Mouse (Mus musculus): Measurements from ENCODE around the gene Magi2.

Magi2 gene

DNA sequence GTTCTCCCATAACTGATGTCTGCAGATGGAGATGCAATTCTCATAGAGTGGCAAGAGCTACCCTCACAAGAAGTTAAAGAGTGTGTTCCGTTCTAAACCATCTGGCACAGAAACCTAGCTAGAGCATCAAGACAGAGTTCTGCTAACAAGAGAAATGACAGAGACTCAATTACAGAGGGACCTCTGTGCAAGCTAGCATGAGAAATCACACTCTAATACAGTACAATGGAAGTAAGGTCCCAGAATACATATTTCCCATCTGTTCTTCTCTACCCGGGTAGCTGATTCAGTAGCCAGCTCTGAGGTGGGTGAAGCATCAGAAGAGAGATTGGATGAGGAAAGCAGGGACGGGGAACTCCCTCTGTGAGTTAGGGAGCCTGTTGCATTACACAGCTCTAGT is 1351.8 kb downstream of the Magi2 start:
- no peak for DNase-seq (ENCODE audit: low read depth in 2 of 2, low spot score in 2 of 2)

DNA sequence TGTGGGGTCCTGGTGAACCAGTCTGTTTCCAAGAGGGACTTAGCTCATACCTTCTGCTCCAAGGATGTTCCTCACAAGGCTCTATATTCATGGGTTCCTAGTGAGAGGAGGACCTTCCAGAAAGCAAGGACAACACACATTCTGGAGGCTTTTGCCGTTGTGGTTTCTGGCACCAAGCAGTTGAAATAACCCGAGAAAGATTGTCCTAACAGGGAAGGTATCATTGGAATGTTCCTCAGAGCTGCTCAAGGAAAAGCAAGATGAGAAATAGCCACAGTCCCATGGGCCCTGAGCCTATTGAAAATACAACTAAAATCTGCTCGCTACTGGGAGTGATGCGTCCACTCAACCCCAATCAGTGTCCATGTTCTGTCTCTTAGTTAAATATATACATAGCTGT is 1353.8 kb downstream of the Magi2 start:
- DNase-seq (ENCODE audit: low read depth in 2 of 2, low spot score in 2 of 2): no peak

DNA sequence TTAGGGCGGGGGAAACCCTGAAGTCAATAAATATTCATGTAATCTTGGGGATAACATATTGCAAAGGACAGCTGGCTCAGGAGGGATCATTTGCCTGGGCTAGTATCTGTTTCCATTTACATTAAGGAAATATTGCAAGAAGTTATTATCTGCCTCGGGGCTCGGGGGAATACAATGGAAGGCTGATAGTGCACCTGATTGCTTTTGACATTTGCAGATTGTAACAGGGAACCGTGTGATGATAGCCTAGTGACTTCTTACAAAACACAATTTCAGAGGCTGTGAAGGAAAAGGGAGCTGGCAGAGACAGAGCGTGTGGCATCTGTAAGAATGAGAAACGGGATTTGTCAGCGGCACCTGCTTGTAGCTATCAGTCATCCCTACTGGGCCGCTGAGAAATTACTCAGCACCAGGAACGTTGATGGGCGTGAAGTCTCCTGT is 1356.2 kb downstream of the Magi2 start:
- no peak for DNase-seq (ENCODE audit: low read depth in 2 of 2, low spot score in 2 of 2)

DNA sequence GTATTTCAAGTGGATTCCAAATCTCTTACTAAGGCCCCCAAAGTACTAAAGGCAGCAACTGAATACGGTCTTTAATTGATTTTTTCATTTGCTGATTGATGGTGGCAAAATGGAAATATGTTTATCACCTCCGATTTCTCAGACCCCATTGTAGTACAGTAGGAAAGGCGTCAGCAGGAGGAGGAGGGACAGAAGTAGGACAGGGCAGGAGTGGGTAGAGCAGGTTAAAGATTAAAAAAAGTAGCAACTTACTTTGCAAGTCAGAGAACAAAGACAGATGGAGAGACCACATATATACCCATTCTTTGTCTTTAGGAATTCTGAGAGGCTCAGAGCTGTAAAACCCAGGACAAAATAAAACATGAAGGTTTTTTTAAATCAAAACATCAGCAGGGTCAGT is 1356.8 kb downstream of the Magi2 start:
- no peak for DNase-seq (ENCODE audit: low read depth in 2 of 2, low spot score in 2 of 2)

DNA sequence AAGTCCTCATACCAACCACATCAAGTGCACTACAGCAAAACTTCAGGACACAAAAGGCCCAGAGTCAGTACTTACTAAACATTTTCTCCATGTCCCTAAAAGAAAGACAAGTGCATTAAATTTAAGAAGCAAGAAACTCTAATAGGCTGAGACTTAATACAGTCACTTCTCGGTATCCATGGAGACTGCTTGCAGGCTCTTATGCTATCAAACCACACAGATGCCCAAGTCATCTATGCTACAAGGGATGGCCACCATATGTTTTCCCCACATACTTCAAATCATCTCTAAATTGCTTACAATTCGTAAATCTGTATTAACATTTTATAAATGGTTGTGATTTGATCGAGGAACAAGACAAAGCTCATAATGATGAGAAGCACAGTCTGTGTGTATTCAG is 1357.9 kb downstream of the Magi2 start:
- no peak for DNase-seq (ENCODE audit: low read depth in 2 of 2, low spot score in 2 of 2)

DNA sequence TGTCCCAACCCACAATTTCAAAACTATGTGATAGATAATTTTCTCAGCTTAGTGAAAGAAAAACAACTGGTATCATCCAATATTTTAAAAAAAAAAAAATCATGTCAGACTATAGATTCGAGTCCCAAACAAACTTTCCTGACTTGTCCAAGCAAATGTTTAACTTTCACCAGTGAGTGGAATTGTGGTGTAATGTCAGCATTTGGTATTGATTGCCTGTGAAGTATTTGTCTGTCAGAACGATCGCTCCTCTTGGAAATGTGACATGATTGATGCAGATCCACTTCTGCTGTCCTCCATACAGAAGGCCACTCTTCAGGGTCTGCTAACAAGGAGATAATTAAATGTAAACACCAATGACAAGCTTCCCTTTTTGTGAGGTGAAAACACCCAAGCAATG is 1362.9 kb downstream of the Magi2 start:
- no peak for DNase-seq (ENCODE audit: low read depth in 2 of 2, low spot score in 2 of 2)

DNA sequence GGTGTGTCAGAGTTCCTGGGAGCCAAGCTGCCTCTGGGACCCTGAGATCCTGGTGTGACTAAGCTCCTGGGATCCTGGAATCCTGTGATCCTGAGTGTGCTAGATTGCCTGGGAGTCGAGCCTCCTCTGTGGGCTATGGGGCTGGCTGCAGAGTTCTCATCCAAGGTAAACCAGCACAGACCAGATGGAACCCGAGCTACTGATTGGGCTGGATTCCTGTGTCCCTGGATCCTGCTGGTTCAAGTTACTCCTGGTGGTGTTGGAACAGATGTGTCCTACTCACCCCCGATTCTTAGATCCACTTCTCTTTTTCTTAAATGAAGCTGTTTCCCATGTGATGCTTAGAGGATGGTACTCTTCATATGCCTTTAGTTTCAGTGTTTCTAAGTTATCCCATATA is 1371.4 kb downstream of the Magi2 start:
- no peak for DNase-seq (ENCODE audit: low read depth in 2 of 2, low spot score in 2 of 2)

DNA sequence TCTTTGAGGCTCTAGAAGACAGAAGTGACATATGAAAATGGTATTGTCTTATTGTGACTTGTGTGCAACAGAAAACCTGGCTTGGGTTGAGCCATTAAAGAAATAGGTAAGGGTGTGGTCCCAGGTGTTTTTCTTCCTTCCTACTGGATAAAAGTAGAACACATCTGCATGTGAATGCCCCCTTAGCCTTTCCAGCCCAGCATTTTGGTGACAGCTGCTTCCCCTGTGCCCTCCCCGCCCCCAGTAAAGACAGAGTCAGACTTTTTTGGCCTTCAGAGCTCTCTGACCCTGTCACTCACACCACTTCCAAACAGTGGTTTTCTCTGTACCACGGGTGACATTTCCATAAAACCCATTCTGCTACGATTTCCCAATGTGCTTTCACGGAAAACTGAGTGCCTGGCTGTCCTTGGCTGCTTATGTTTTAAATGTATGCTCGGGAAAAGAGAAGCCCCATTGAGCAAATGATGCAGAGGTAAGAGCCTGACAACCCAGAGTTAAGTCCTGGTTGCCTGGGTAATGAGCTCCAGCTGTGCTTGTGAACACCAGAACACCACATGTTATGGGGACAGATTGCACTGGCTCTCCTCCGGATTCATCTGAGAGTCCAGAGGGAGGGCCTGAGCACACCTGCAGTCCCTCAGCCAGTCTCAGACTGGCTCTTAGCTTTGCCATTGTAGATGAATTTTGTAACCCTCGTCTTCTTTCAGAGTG is 1377.1 kb downstream of the Magi2 start:
- DNase-seq (ENCODE audit: low read depth in 2 of 2, low spot score in 2 of 2): no peak

DNA sequence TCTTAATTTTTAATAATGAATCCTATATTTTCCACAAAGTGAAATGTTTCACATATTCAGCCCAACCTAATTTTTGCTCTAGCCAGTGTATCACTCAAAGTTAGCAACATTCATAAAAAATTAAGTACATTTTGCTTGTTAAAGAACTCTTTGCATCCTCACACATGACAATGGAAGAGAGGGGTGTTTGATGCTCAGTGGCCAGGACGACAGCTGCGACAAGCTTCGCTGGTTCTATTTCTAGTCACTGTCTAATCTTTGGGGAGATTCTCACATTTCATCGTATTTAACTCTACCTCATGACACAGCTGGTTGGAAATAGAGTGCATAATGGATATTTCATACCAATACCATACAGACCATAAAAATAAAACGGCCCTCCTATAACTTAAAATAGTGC is 1379.7 kb downstream of the Magi2 start:
- DNase-seq (ENCODE audit: low read depth in 2 of 2, low spot score in 2 of 2): no peak

DNA sequence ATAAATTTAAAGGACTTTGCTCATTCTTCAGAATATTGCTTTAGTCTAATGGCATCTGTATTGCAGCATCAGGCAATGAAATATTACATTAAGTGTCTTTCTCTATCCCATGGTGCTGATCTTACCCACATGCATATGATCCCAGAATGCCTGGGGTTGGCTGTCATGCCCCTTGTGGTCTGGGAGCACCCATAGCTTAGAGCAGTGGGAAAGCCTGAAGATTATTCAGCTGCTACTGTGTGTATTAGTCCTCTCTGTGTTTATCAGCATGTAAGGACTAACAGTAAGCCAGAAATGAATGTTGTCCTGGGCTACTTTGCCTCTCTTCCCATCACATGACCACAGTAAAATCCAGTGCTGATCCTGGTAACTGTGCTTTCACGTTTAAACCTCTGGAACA is 1380.7 kb downstream of the Magi2 start:
- DNase-seq (ENCODE audit: low read depth in 2 of 2, low spot score in 2 of 2): no peak

DNA sequence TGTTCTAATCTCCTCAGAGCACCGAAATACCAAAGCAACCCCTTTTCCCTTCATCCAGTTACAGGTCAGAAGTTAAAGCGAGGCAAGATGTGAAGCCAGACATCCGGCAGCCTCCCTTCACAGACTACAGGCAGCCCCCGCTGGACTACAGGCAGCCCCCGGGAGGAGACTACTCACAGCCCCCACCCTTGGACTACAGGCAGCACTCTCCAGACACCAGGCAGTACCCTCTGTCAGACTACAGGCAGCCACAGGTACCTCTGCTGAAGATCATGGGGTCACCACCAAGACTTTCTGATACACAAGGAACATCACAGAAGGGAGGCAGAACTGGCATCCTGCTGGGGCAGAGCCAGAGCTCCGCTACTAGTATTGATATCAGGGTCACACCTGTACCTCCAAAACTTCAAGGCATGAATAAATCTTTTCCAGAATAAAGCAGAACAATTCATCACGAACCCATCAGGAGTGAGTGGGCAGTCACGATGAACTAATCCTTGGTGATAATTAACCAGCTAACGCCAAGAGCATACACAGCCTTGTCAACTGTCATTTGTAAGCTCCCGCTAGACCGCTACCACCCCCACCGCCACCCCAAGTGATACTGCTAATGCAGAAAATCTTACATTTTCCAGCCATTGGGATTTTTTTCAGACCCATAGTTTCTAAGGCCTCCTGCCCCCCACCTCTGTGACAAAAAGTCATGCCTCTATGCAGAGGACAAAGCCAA is 1382.5 kb downstream of the Magi2 start:
- no peak for DNase-seq (ENCODE audit: low read depth in 2 of 2, low spot score in 2 of 2)

DNA sequence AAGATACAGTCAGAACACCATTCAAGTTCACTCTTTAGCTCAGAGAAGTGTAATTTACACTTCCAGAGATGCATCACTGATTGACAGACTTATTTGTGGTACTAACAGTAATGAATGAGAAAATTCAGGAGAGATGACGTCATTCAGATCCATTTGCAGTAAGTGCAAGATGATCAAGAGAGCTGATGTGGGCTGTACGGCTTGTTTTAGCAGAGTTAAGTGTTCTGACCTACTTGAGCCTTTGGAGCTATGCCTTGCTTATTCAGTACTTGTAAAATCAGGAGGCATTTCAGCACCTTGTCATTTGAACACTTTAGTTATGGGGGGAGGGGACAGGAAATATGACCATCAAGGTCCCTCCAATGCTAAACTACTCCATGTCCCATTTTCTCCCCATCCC is 1383.8 kb downstream of the Magi2 start:
- no peak for DNase-seq (ENCODE audit: low read depth in 2 of 2, low spot score in 2 of 2)

DNA sequence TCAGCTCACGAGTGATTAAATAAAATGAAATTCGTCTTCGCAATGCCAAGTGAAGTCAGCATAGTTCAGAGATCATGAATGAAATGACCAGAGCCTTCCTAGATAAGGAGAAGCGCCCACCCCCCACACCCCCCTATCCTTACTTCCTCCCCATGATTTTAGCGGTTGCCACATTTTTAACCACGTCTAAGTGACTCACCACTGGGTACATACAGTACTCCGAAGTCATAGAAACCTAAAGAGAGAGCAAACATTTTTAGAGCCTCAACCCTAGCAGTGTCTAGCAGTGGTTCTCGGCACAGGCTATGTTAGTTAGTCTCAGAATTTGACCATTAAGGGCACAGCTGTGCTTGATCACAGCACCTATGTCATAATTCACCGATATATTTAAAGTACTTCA is 1385.8 kb downstream of the Magi2 start:
- DNase-seq (ENCODE audit: low read depth in 2 of 2, low spot score in 2 of 2): no peak

DNA sequence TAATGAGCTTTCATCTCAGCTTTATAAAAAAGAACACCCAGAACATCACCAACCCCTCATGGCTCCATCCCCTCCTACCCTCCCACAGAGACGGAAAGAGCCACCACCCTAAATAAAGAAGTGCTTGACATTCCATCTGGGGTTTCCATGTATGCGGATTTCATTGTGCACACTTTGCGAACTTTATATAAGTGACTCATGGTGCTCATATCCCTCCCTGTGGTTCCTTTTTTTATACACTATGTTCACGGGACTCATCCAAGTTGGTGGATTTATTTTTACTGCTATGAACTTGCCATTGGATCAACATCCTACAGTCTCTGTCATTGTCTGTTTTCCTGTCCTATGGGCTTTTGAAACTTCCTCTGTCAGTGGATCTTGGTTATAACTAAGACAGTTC is 1388.1 kb downstream of the Magi2 start:
- no peak for DNase-seq (ENCODE audit: low read depth in 2 of 2, low spot score in 2 of 2)

DNA sequence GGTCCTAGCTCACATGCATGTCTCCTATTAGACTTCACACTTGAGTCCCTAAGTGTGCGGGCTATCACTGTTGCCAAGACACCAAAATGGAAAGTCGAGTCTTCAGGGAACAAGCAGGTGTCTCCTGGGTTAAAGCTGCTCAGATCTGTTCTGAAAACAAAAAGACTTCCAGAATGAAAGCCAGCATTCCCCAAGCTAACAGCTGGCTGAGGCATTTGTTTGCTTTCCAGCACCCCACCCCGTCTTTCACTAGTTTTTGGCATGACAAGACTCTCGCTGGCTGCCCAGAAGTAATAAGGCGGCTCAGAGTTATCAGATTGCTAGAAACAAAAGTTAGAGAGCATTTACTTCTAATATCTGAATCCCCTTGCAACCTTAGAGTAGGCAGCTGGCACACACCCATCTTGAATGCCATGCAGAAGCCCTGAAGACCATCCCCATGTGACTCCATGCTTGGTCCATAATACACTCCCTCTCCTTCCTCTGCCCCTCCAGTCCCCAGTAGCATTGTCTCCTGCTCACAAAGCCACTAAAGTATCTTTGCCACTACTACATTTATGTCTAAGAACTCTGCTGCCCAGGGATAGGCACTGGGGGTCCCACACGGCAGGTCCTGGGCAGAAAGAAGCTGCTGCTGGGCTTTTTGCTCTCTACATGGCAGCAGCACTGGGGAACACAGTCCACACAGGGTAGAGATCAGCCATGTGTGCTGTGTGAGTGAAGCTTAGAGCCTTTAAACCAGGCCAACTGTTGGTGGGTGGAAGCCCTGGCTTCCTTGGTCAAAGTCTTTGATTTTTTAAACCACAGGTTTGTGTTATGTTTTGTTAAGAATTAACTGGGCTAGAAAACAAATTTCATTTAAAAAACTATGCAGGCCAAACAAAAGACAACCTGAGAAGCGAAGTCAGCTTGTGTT is 1394.0 kb downstream of the Magi2 start:
- DNase-seq (ENCODE audit: low read depth in 2 of 2, low spot score in 2 of 2): no peak

DNA sequence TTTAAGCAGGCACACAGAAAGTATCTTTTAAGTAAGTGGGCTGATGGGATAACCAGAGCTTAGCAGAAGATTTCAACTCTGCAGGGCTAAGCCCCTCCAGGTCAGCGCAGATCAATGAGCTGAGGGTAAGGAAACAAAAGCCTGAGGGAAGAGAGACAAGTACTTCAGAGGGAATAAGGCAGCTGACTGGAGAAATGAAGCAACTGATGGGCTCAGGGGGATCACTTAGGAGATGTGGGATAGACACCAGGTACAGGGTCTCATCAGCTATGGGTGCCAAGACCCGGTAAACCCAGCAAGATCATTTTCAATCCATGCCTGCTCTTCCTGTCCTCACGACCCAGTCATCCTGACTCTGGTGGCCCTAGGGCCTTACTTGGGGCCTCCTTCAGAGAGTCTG is 1395.6 kb downstream of the Magi2 start:
- no peak for DNase-seq (ENCODE audit: low read depth in 2 of 2, low spot score in 2 of 2)

DNA sequence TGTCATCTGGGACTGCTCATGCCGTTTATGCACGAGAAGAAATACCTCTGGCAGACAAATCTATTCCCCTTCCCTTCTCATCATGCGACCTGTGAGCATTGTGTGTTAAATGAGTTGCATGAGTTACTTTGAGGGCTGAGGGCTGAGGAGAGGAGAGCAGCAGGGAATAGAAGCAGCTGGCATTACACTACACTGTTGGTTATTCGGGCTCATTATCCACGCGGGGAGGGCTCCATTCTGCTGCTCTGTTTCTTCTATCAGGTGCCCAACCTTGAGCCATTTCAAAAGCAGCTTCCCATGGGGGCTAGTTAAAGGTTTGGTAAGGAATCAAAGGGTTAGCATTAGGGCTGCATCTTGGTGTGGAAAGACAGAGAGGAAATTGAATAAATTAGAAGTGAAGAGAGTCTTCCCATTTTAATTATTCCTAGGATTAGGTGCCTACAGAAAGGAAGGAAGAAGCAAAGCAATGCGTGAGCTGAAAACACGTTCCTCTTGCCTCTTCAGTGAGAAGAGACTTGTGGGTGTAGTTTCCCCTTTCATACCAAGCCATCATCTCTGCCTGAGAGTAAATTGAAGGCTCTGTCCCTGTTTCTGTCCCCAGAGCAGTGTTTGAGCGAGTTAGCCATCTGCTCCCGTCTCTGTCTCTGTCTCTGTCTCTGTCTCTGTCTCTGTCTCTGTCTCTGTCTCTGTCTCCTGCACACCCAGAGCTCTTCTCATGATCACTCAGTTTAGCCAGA is 1396.2 kb downstream of the Magi2 start:
- DNase-seq (ENCODE audit: low read depth in 2 of 2, low spot score in 2 of 2): no peak

DNA sequence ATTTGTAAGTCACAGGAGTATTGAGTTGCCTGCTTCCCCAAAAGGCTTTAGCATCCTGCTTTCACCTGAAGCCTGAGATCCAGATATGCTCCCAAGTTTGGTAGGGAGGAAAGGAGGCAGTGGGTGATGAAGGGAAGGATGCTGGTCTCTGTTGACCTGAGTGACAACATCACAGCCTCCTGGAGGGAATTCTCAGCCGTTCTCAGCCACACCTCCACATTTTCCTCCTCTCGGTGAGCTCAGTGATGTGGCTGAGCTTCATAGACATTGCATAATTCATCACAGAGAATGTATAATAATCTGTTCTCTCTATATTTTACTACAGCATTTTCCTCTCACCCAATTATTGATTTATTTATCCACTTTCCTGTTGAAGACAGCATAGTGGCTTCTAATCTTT is 1398.3 kb downstream of the Magi2 start:
- no peak for DNase-seq (ENCODE audit: low read depth in 2 of 2, low spot score in 2 of 2)

DNA sequence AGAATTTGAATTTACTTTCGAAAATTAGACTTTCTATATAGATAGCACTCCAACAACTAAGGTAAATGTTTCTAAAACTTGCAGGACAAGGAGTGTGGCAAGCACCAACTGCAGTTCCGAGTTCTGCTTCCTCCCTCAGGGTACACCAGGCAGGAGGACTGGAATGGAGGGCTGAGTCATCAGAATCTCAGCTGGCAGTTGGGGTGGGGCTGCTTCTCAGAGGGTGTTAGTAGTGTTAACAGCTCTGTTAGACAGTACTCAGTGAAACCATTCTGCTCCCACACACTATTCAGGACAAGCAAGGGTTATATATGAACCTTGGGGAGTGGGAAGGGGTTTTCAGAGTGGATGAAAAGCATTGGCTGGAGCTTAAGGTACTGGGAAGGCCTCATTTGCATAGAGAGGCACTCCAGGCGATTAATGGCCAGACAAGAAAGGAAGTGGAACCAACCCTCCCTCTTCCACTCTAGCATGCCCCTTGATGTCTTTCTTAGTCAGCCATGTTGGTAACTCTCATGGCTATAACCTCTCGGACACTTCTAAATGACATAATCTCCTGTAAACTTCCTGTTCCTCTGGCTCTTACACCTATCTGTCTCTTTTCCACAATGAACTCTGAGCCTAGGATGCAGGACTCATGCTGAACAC is 1402.2 kb downstream of the Magi2 start:
- DNase-seq (ENCODE audit: low read depth in 2 of 2, low spot score in 2 of 2): no peak

DNA sequence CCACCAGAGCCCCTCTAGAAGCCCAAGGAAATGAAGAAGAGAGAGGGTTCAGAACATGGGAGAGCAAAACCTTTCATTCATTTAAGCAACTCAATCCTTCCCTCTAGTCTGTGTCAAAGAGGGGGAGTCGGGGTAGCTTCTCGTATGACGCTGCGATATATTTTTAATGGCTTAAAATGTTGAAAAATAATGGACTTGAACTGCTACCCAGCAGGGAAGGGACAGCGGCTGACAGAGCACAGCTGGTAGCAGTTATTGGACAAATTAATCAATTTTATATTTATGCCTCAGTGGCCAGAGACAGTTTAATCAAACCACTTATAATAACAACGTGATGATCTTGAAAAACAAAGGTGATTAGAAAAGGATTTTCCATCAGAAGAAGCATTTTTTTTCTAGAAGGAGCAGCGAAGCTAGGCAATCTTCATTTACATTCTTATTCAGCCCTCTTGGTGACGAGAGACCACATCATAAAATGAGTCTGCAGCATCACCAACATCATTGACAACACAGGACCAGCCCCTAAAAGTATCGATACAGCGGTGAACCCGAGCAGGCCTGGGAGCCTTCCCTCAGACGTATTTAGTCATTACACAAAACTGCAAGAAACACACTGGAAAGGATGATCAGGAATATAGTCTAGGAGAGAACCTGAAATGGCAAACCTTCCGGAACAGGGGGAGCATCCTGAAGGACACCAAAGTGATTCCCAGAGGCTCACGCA is 1407.4 kb downstream of the Magi2 start:
- DNase-seq (ENCODE audit: low read depth in 2 of 2, low spot score in 2 of 2): no peak
